Mouse (Mus musculus) ES-Bruce4 (cell line): ENCODE data around the gene Pde7b.

ENCODE experiments used
- CTCF ChIP-seq: IDR thresholded peaks from one replicate; pipeline ENCODE4 v1.8.1; 2011; ENCODE audit warnings: low read depth, low read length
- EP300 ChIP-seq: IDR thresholded peaks from 2 replicates; pipeline ENCODE4 v1.6.1; 2011; ENCODE audit warnings: low read depth, low read length; ENCODE audit not compliant: insufficient read depth
- POLR2A ChIP-seq: IDR thresholded peaks from one replicate; pipeline ENCODE4 v1.8.1; 2011; ENCODE audit warnings: low read length; ENCODE audit not compliant: insufficient read depth

DNA sequence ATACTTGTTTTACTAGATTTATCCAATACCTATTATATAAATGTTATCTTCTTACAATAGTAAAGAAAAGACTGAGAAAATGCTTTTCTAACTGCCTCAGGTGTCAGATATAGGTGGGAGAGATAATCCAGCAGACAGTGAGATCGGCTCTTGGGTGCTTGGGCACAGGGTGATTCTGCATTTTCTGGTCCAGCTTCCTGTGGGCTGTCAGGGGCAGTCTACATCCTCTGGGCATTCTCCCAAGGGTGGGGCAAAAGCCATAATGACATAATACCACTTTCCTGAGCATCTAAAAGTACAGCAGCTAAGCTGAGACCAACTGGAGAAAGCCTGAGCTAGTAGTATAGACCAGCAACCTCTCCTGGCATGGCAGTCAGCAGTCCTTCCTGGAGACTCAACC, 34.1 kb upstream of the Pde7b start:
- TF ChIP-seq EP300 = no peak
- no peak for TF ChIP-seq POLR2A
- no peak for TF ChIP-seq CTCF
